Mouse (Mus musculus): ENCODE data around the gene Zic1. TPM values are rescaled to one million over a fixed set of nuclear protein-coding genes. Genes with fewer than 3 reads are reported as not detected.

Zic1 gene
- polyA plus RNA-seq (2017; shearing (Covaris generic)) = not detected

GRCm38 (mm10) chr9:91365664-91366063, at the start of gene Zic1:
Gene Zic1, minus strand, starts transcription at chr9:91365810.

DNA sequence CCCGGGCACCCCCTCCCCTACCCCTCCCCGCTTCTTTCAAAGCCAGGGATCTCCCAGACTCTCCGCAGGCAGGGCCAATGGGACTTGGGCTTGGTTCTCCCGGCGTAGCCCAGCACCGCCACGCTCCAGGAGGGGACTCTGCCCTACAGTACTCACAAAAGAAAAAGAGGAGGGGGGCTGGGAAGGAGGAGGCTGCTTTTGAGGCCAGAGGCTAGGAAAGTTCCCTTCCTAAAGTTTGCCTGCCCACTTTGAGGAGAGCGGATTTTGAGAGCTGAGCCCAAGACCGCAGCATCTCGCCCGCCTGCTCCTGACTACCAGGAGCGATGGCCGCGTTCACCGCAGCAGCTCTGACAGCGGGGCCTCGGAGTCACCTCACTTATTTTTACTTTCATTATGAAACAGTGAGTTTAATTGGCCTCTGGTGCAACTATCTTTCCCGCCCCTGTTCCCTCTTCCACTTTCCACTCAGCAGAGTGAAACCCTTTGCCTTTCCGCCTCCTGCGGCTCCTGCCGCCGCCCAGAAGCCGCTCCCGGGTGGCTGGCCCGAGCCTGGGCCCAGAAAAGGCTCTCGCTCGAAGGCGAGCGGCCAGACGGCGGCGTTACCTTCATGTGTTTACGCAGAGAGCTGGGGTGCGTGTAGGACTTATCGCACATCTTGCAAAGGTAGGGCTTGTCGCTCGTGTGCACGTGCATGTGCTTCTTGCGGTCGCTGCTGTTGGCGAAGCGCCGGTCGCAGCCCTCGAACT, 3.6 kb downstream of the Zic1 start, which contains the start of gene Zic4:
TSS of gene Zic4 (plus strand) at position 558 of the 746 bp plus-strand sequence.

Other genes with a start within 250 kb of the Zic1 start
- under 1 TPM; 0.07 to 0.33 TPM for gene Zic4, start 3.4 kb downstream of the Zic1 start, polyA plus RNA-seq (2017; shearing (Covaris generic))

Measured in activated CD4-positive, CD25-positive, alpha-beta regulatory T cell (primary cell).